Mouse (Mus musculus) 416B (cell line): ENCODE measurements around the gene Fmo2.
A peak's percentile ranks its signal among the peaks of the same experiment; 100 is the strongest.

Experiments
- DNase-seq: peaks from one replicate; pipeline ENCODE4 v3.0.0; 2011; ENCODE audit warnings: low read depth

Gene Fmo2

DNA sequence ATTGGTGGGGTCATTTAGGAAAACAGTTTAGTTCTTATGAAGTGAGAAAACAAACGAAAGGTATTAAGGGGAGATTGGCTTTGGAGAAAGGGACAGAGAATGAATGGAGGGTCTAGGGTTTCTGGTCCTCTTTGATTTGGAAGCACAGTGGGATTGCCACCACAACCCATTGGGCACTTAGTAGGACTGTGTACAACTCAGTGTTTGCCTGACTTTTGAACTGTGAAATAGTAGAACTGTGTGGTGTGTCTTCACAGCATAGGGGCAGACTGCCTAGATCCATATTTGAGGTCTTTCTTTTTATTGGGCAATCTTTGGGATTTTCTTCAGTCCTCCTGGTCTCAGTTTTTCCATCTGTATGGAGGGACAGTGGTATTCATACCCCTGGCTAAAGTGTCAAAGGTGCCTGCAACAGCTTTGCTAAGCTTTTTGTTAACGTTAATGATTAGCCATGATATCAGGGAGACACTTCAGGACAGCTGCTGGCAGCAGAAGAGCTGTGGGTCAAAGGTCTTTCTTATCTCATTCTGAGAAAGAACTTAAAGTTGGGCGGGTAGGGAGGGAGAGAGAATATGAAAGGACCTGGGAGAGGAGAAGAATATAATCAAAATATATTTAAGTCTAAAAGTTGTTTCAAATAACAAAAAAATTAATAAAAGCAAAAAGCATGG lies 44.6 kb downstream of the Fmo2 start:
- DNase-seq, result no peak

DNA sequence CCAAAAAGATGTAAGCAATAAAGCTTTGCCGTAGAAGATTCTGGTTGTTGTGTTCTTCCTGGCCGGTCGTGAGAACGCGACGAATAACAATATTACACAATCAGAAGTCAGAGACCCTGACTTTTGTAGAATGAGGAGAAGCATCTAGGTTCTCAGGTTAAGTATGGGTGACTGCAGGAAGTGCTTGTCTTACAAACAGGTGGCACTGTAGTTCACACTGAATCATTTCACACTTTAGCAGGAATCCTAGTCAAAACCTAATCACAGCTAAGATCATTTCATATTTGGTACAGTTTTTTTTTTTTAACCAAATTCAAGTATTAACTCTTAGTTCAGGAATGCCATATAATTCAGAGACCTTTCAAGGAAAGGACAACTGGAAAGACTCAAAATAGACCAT lies 51.0 kb downstream of the Fmo2 start:
- peak; percentile 7 for DNase-seq

DNA sequence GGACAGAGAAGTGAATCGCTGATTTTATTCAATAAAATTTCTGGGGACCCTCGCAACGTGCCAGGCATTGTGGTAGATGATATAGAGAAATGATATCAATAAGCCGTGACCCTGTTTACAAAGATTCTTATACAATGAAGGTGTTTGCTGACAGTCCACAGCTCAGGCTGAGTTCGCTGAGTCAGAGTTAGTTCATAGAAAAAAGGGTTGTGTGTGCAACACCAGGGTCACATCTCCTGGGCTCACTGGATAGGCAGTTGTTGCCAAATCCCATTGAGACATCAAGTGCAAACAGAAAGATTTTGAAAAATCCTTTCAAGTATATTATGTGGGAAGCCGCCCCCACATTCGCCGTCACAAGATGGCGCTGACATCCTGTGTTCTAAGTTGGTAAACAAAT lies 58.3 kb downstream of the Fmo2 start:
- peak; percentile 40 for DNase-seq

DNA sequence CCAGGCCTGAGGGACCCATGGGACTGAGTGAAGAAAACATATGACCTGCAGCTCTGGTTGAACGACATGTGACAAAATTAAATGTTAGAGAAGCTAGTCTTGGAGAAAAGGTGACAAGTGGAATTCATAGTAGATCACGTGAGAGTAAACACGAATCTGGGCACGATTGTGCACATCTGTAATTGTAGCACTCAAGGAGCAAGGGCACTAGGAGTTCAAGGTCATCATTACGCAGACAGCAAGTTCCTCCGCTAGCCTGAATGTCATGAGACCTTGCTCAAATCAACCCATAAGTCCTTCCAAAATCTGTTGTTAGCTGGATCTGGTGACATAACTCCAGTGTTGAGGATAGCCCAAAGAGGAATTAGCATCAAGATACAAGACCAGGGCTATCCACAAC lies 59.5 kb downstream of the Fmo2 start:
- no peak for DNase-seq

DNA sequence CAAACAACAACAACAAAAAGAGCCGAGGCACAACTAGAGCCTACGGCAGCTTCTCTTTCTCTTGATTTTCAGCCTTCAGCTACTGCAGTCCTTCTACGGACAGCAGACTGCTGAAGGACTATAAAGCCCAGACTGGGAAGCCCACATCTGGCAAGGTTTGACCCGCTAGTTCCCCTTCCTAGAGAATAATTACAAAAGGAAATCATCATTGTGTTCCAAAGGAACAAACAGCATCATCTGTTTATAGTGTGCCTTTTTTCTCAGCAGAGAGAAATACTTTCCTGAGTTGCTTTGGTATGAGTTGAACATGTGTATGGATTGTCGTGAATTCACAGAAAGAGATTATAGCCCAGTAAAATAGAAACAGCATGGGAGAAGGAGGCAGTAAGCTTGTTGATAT lies 64.2 kb downstream of the Fmo2 start:
- DNase-seq, result no peak

DNA sequence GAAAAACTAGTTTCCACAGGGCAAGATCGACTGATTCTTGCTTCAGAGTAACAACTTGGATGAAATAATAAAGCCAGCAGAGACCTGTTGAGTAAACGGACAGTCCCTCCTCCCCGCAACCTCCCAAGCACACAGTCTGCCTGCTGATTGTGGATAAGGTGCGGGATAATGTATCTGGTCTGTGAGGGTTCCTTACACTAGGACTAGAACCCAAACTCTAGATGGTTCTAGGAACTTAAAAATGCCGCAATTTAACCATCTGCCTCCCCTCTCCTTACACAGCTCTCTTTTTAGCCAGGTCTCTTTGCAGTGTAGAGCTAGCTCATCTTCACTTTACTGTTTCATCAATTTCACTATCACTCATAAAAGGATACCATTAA lies 66.0 kb downstream of the Fmo2 start:
- DNase-seq, result no peak

DNA sequence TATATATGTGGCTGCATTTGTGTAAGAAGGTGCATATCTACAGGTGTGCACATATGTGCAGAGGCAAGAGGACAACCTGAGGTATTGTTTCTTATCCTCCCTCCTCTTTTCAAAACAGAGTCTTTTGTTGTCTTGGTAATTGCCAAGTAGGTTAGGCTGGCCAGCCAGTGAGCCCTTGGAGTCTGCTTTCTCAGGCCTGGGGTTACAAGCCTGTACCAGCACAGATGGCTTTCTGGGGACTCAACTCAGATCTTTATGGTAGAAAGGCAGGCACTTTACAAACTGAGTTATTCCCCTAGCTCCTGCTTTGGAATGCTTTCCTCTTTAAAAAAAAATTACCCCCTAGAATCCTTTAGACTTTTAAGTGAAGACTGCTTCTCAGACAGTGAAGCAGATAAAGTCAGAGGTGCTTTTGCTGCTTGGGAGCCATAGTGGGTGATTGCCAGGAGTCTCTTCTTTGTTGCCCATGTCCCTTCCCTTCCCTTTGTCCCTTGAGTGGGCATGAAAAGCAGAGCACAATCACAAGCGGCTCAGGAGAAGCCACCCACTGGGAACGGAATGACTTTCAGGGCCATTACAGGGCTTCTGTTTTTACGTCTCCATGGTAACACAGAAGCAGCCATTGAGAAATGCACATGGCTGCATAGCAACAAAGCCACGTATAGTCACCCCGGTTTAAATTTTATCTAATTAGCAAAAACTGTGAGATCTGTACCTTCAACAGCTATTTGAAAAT lies 66.5 kb downstream of the Fmo2 start:
- no peak for DNase-seq
